ENCODE assay signal across 7 mouse cellular contexts in the genomic region with DNA sequence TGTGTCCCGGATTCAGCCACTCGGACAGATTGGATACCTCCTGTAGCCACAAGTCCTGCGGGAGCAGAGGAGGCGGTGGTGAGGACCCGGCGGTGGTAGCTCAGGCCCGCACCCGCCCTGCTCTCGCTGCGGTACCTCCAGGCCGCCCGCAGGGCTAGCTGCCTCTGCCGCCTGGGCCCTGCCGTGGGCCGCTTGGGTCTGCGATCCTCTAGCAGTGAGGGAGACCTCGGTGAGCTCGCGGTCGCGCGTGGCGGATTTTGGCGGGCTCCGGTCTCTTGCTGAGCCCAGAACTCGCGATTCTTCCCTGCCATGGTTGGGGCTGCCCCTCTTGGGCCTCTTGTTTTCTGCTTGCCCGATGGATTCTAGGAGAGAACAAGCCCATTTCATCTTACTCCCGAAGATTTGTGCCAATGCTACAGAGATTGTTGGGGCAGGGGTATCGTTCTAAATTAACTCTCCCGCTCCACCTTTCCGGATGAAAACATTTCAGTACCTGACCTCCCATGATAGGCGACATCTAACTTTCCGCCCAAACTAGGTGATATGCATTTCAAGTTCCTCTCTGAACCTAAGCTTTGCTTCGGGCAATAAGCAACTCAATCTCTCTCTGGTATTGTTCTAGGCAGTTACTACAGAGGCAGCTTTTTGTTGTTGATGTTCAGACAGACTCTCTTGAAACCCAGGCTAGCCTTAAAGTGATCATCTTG. TPM values are rescaled to one million over a fixed set of nuclear protein-coding genes. Genes with fewer than 3 reads are reported as not detected.
DNase-seq lines count a peak whose midpoint lies in the region; ATAC-seq and TF ChIP-seq lines count a peak whose summit lies in the region.

No protein-coding gene starts in this region.

- 1% methylated on average over 35 of the region's 35 CpGs for WGBS in lung, postnatal 0 days
- 2% methylated on average over 34 of the region's 35 CpGs for WGBS in embryonic facial prominence, embryonic 11.5 days
- 2% methylated on average over 35 of the region's 35 CpGs for WGBS in hindbrain, embryonic 15.5 days
- 2% methylated on average over 35 of the region's 35 CpGs for WGBS in midbrain, embryonic 14.5 days

- TF ChIP-seq EP300 in lung, postnatal 0 days (IDR thresholded peaks at IDR 0.05): no peak

- no peak for DNase-seq in lung, postnatal 0 days (ENCODE audit: low spot score)
- DNase-seq in lung, postnatal 14 days: no peak
- peak; percentile 51 for DNase-seq in embryonic facial prominence, embryonic 11.5 days (ENCODE audit: low spot score)
- DNase-seq in midbrain, embryonic 14.5 days: no peak
- DNase-seq in right cerebral cortex, postnatal 10 days (ENCODE audit: low spot score in 2 of 2): no peak
- no peak for DNase-seq in cerebellum, adult 18-20 months

- H3K9me3 ChIP-seq in lung, postnatal 0 days (ENCODE audit: low read length): no peaks in the 10 kb centered on the region
- no peaks in the 10 kb centered on the region for H3K9me3 ChIP-seq in embryonic facial prominence, embryonic 11.5 days (replicated peaks; ENCODE audit: control insufficient read depth, low read length)
- no peaks in the 10 kb centered on the region for H3K9me3 ChIP-seq in hindbrain, embryonic 15.5 days
- H3K9me3 ChIP-seq in midbrain, embryonic 14.5 days (ENCODE audit: control insufficient read depth, low read length): no peaks in the 10 kb centered on the region

- 0 out of 2 replicates have a peak, but pooled peaks cover 2% of the 10 kb centered on the region for H3K36me3 ChIP-seq in lung, postnatal 0 days (ENCODE audit: insufficient read depth, low read length)
- H3K36me3 ChIP-seq in embryonic facial prominence, embryonic 11.5 days (replicated peaks; ENCODE audit: control insufficient read depth, insufficient read depth, low read depth, low read length): no peaks in the 10 kb centered on the region
- peaks cover 17% of the 10 kb centered on the region for H3K36me3 ChIP-seq in hindbrain, embryonic 15.5 days
- H3K36me3 ChIP-seq in midbrain, embryonic 14.5 days (ENCODE audit: control insufficient read depth, insufficient read depth, low read length): peaks cover 31% of the 10 kb centered on the region

- peak overlapping the region; percentile 87 for H3K4me3 ChIP-seq in lung, postnatal 0 days (ENCODE audit: low read depth, low read length)
- H3K4me3 ChIP-seq in embryonic facial prominence, embryonic 11.5 days (ENCODE audit: low read depth, low read length): peak overlapping the region; percentile 91
- peak overlapping the region; percentile 69 for H3K4me3 ChIP-seq in hindbrain, embryonic 15.5 days
- H3K4me3 ChIP-seq in midbrain, embryonic 14.5 days (replicated peaks; ENCODE audit: low read depth, low read length): peak overlapping the region; percentile 81

- ATAC-seq in lung, postnatal 0 days: peak; percentile 64
- peak; percentile 42; the same call in 1 of the 2 replicates for ATAC-seq in embryonic facial prominence, embryonic 11.5 days (replicated peaks; ENCODE audit: insufficient number of reproducible peaks, low FRiP score, low TSS enrichment, low read depth)
- ATAC-seq in hindbrain, embryonic 15.5 days (ENCODE audit: low FRiP score, low read depth): peak; percentile 66
- ATAC-seq in midbrain, embryonic 14.5 days (ENCODE audit: low FRiP score, low TSS enrichment): peak; percentile 57

- no peak for TF ChIP-seq CTCF in lung, postnatal 0 days (IDR thresholded peaks at IDR 0.05)

- H3K27me3 ChIP-seq in lung, postnatal 0 days (replicated peaks; ENCODE audit: insufficient read depth, low read length): no peaks in the 10 kb centered on the region
- H3K27me3 ChIP-seq in embryonic facial prominence, embryonic 11.5 days (ENCODE audit: control insufficient read depth, insufficient read depth, low read length): no peaks in the 10 kb centered on the region
- H3K27me3 ChIP-seq in hindbrain, embryonic 15.5 days: no peaks in the 10 kb centered on the region
- H3K27me3 ChIP-seq in midbrain, embryonic 14.5 days (ENCODE audit: control insufficient read depth, insufficient read depth, low read length): no peaks in the 10 kb centered on the region

- peak overlapping the region; percentile 89 for H3K9ac ChIP-seq in lung, postnatal 0 days (replicated peaks; ENCODE audit: low read depth)
- peak overlapping the region; percentile 96 for H3K9ac ChIP-seq in embryonic facial prominence, embryonic 11.5 days (replicated peaks; ENCODE audit: low read length)
- H3K9ac ChIP-seq in hindbrain, embryonic 15.5 days: peak overlapping the region; percentile 72
- H3K9ac ChIP-seq in midbrain, embryonic 14.5 days (replicated peaks; ENCODE audit: low read length): peak overlapping the region; percentile 85

- peak overlapping the region; percentile 85 for H3K27ac ChIP-seq in lung, postnatal 0 days (ENCODE audit: low read length)
- H3K27ac ChIP-seq in embryonic facial prominence, embryonic 11.5 days (replicated peaks; ENCODE audit: low read depth, low read length): peak overlapping the region; percentile 74
- peak overlapping the region; percentile 92 for H3K27ac ChIP-seq in hindbrain, embryonic 15.5 days (replicated peaks)
- H3K27ac ChIP-seq in midbrain, embryonic 14.5 days (replicated peaks; ENCODE audit: low read depth, low read length): peak overlapping the region; percentile 91

- peaks cover 10% of the 10 kb centered on the region; the same call in 1 of the 2 replicates for H3K4me1 ChIP-seq in lung, postnatal 0 days (ENCODE audit: insufficient read depth, low read depth, low read length)
- peaks cover 7% of the 10 kb centered on the region for H3K4me1 ChIP-seq in embryonic facial prominence, embryonic 11.5 days (ENCODE audit: control insufficient read depth, insufficient read depth, low read length)
- peaks cover 50% of the 10 kb centered on the region for H3K4me1 ChIP-seq in hindbrain, embryonic 15.5 days (replicated peaks)
- H3K4me1 ChIP-seq in midbrain, embryonic 14.5 days (ENCODE audit: control insufficient read depth, insufficient read depth, low read length): peaks cover 13% of the 10 kb centered on the region

- peak overlapping the region; percentile 97 for H3K4me2 ChIP-seq in lung, postnatal 0 days (replicated peaks; ENCODE audit: low read depth, low read length)
- peak overlapping the region; percentile 75 for H3K4me2 ChIP-seq in embryonic facial prominence, embryonic 11.5 days (ENCODE audit: low read depth, low read length)
- H3K4me2 ChIP-seq in hindbrain, embryonic 15.5 days: peak overlapping the region; percentile 97
- peak overlapping the region; percentile 95 for H3K4me2 ChIP-seq in midbrain, embryonic 14.5 days (ENCODE audit: low read length)

RNA-seq across cellular contexts. Expression of gene Rce1, which starts 0.5 kb away (rescaled TPM):
- 52.5 and 54.9 TPM in 2 replicates for polyA plus RNA-seq in lung, postnatal 0 days (2015; fragmentation: Nextera tagmentation; extraction: Ambion mirVana)
- polyA plus RNA-seq in embryonic facial prominence, embryonic 11.5 days (2014; fragmentation: Nextera tagmentation; extraction: Ambion mirVana): 60.4 and 68.5 TPM in 2 replicates
- polyA plus RNA-seq in hindbrain, embryonic 15.5 days (2015; fragmentation: Nextera tagmentation; extraction: Ambion mirVana): 50.6 and 54.2 TPM in 2 replicates
- 48.5 and 52.1 TPM in 2 replicates for polyA plus RNA-seq in midbrain, embryonic 14.5 days (2014; fragmentation: Nextera tagmentation; extraction: Ambion mirVana)

RNA-seq across cellular contexts. Expression of gene Lrfn4, which starts 10.5 kb away (rescaled TPM):
- polyA plus RNA-seq in lung, postnatal 0 days (2015; fragmentation: Nextera tagmentation; extraction: Ambion mirVana): 3.2 and 3.4 TPM in 2 replicates
- polyA plus RNA-seq in embryonic facial prominence, embryonic 11.5 days (2014; fragmentation: Nextera tagmentation; extraction: Ambion mirVana): 8.6 and 9.5 TPM in 2 replicates
- 13.2 and 14.7 TPM in 2 replicates for polyA plus RNA-seq in hindbrain, embryonic 15.5 days (2015; fragmentation: Nextera tagmentation; extraction: Ambion mirVana)
- polyA plus RNA-seq in midbrain, embryonic 14.5 days (2014; fragmentation: Nextera tagmentation; extraction: Ambion mirVana): 14.1 and 18.8 TPM in 2 replicates
